Mouse (Mus musculus) limb, embryonic 13.5 days (tissue): ENCODE measurements around the gene Mrpl58. TPM values are rescaled to one million over a fixed set of nuclear protein-coding genes. Genes with fewer than 3 reads are reported as not detected.

Experiments
- ATAC-seq: fragments of 200-750 bp; cut with Nextera tagmentation; 2 replicates; pipeline ENCODE4 v1.8.0; 2017; ENCODE audit warnings: low read depth, moderate number of reproducible peaks, moderate TSS enrichment; ENCODE audit not compliant: low FRiP score
- H3K27ac ChIP-seq: fragments of 300-500 bp; sonication (generic); 2 replicates; pipeline ENCODE4 v1.5.1; 2015; ENCODE audit warnings: inconsistent platforms, mild to moderate bottlenecking, moderate library complexity
- H3K27me3 ChIP-seq: fragments of 300-500 bp; sonication (generic); 2 replicates; pipeline ENCODE4 v1.6.1; 2015; ENCODE audit warnings: mild to moderate bottlenecking, inconsistent platforms
- H3K36me3 ChIP-seq: fragments of 300-500 bp; sonication (generic); 2 replicates; pipeline ENCODE4 v1.6.1; 2015; ENCODE audit warnings: inconsistent platforms, mild to moderate bottlenecking, moderate library complexity
- H3K4me1 ChIP-seq: fragments of 300-500 bp; sonication (generic); 2 replicates; pipeline ENCODE4 v1.6.1; 2015; ENCODE audit warnings: inconsistent platforms
- H3K4me2 ChIP-seq: fragments of 300-500 bp; sonication (generic); replicated peaks from 2 replicates; pipeline ENCODE4 v1.6.1; 2015; ENCODE audit warnings: inconsistent platforms, mild to moderate bottlenecking, moderate library complexity
- H3K4me3 ChIP-seq: fragments of 300-500 bp; sonication (generic); 2 replicates; pipeline ENCODE4 v1.5.1; 2015; ENCODE audit warnings: moderate library complexity, mild to moderate bottlenecking, inconsistent platforms
- H3K9ac ChIP-seq: fragments of 300-500 bp; sonication (generic); 2 replicates; pipeline ENCODE4 v1.6.1; 2015; ENCODE audit warnings: mild to moderate bottlenecking, inconsistent platforms
- H3K9me3 ChIP-seq: fragments of 300-500 bp; sonication (generic); 2 replicates; pipeline ENCODE4 v1.6.1; 2016; ENCODE audit warnings: inconsistent platforms
- WGBS: fragments of 180-500 bp; shearing (Covaris S2); methylation state at CpG from one replicate; pipeline ENCODE4 v1.1.7; 2015; 5-methylcytosine and 5-hydroxymethylcytosine counted together
- polyA plus RNA-seq: library from polyadenylated mRNA; unstranded; fragments of >200 nt; fragmentation: Nextera tagmentation; extraction: Ambion mirVana; gene quantifications from 2 replicates; pipeline ENCODE4 v1.2.1, GENCODE M21; 2015

The Mrpl58 gene
- polyA plus RNA-seq, 1 experiment from 2014 or later = 178 TPM

GRCm38 (mm10) chr11:115419531-115420237, 16.1 kb downstream of the Mrpl58 start, which contains the start of the genes Atp5h and Kctd2:
Gene Atp5h (minus strand): TSS chr11:115419962.
Gene Kctd2 (plus strand): TSS chr11:115420128.
- H3K9ac ChIP-seq = peak within 1 kb of the TSS; percentile 97
- H3K4me2 ChIP-seq = peak within 1 kb of the TSS; percentile 98
- H3K9me3 ChIP-seq = no peaks in the 10 kb centered on the region
- H3K4me1 ChIP-seq = peaks cover 35% of the 10 kb centered on the region
- H3K27me3 ChIP-seq = no peaks in the 10 kb centered on the region
- H3K4me3 ChIP-seq = peak within 1 kb of the TSS; percentile 87
- ATAC-seq = peak; percentile 98
- H3K36me3 ChIP-seq = peaks cover 47% of the 10 kb centered on the region
- peak within 1 kb of the TSS; percentile 85 for H3K27ac ChIP-seq
- WGBS = under 1% methylated on average over 56 of the region's 56 CpGs

DNA sequence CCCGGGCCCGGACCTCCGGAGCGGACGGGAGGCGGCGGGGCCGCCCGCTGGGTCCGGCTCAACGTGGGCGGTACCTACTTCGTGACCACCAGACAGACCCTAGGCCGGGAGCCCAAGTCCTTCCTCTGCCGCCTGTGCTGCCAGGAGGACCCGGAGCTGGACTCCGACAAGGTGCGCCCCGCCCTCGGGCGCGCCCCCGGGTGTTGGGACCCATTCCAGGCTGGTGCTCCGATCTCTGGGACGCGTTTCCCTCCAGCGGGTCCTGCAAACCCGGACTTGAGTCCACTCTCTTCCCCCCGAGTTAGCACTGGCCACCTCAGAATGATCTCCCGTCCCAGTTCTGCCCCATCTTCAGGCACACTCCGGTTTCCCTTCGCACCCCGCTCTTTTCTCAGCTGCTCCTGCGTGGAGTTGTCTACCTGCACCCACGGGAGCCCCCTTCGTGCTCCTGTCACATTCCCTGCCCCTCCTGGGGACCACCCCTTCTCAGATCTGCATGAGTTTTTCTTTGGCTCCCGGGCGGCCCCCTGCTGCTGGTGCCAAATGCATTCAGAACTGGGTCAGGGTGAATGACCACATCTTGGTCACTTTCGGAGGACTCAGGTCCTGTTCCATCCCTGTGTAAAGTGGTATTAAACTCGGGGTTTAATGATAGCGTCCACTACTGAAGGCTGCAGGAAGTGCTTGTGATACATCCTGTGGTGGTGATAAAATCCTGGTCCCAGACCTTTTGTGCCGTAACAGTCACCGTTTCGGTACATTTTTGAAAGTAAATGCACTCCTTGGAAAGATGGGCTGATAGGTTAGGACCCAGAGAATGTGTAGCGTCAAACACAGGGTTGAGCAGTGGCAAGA, 17.0 kb downstream of the Mrpl58 start:
- Histone ChIP-seq H3K9me3 (no peaks in the 10 kb centered on the region), H3K27me3 (no peaks in the 10 kb centered on the region), H3K27ac (peak overlapping the region; percentile 85), H3K4me2 (peak overlapping the region; percentile 98), H3K36me3 (peaks cover 47% of the 10 kb centered on the region), H3K9ac (peak overlapping the region; percentile 97), H3K4me3 (peak overlapping the region; percentile 87), H3K4me1 (peaks cover 44% of the 10 kb centered on the region)
- WGBS = under 1% methylated on average over 44 of the region's 45 CpGs
- ATAC-seq = peak; percentile 60

GRCm38 (mm10) chr11:115421328-115421727, 17.8 kb downstream of the Mrpl58 start:
- WGBS = 46% methylated on average over 1 of the region's 1 CpGs

GRCm38 (mm10) chr11:115421972-115422371, 18.4 kb downstream of the Mrpl58 start:
- H3K27ac ChIP-seq = no peak overlapping the region
- H3K9me3 ChIP-seq = no peaks in the 10 kb centered on the region
- H3K4me1 ChIP-seq = peaks cover 44% of the 10 kb centered on the region
- H3K27me3 ChIP-seq = no peaks in the 10 kb centered on the region
- H3K4me3 ChIP-seq = no peak overlapping the region
- 0 out of 2 replicates have a peak overlapping the region, but pooled peaks have one; percentile 7 for H3K4me2 ChIP-seq
- peak overlapping the region; percentile 51; the same call in 1 of the 2 replicates for H3K9ac ChIP-seq
- no peak for ATAC-seq
- 83% methylated on average over 16 of the region's 16 CpGs for WGBS
- peaks cover 47% of the 10 kb centered on the region for H3K36me3 ChIP-seq

More at GRCm38 (mm10) chr11:115421328-115421727, 17.8 kb downstream of the Mrpl58 start:
- Histone ChIP-seq H3K4me3 (peak overlapping the region; percentile 87), H3K36me3 (peaks cover 47% of the 10 kb centered on the region), H3K9ac (peak overlapping the region; percentile 51; the same call in 1 of the 2 replicates), H3K4me1 (peaks cover 44% of the 10 kb centered on the region), H3K9me3 (no peaks in the 10 kb centered on the region), H3K27ac (no peak overlapping the region), H3K4me2 (peak overlapping the region; percentile 98), H3K27me3 (no peaks in the 10 kb centered on the region)
- ATAC-seq = no peak

DNA sequence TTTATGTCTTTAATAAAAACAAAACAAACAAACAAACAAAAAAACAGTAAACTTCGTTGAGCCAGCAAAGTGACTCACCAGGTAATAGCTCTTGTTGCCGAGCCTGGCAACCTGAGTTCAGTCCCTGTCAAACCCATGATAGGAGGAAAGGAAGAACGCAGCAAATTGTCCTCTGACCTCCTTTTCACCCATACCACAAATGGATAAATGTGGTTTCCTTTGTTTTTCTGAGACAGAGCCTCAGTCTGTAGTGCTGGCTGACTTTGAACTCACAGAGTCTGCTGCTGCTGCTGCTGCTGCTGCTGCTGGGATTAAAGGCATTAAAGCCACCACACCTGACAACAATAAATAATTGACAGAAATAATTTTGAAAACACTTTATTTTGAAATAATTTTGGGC, 19.5 kb downstream of the Mrpl58 start:
- Histone ChIP-seq H3K36me3 (peaks cover 45% of the 10 kb centered on the region), H3K27ac (no peak overlapping the region), H3K4me1 (peaks cover 53% of the 10 kb centered on the region), H3K27me3 (no peaks in the 10 kb centered on the region), H3K4me3 (no peak overlapping the region), H3K9me3 (no peaks in the 10 kb centered on the region), H3K9ac (no peak overlapping the region), H3K4me2 (no peak overlapping the region)
- ATAC-seq = no peak
- WGBS = 82% methylated on average over 3 of the region's 3 CpGs

DNA sequence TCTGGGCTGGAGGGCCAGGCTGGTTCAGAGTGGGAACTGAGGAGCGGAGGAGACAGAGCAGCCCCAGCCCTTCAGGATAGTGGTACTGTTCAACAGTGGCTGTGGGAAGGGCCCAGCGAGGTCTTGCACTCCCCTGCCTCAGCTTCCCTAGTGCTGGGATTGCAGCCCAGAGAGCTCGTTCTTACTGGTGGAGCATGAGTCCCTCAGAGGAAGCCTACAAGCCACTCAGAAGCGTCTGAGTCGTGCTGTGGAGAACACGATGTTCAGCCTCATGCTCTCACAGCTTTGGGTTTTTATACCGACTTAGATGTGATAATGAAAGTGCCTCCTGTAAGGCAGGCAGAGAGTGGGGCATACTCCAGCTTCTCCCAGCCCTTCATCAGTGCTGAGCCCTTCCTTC, 21.1 kb downstream of the Mrpl58 start:
- Histone ChIP-seq H3K4me2 (no peak overlapping the region), H3K36me3 (peaks cover 59% of the 10 kb centered on the region), H3K9me3 (no peaks in the 10 kb centered on the region), H3K27ac (no peak overlapping the region), H3K4me3 (no peak overlapping the region), H3K4me1 (peaks cover 43% of the 10 kb centered on the region), H3K9ac (no peak overlapping the region), H3K27me3 (no peaks in the 10 kb centered on the region)
- ATAC-seq = no peak
- WGBS = 86% methylated on average over 7 of the region's 7 CpGs

DNA sequence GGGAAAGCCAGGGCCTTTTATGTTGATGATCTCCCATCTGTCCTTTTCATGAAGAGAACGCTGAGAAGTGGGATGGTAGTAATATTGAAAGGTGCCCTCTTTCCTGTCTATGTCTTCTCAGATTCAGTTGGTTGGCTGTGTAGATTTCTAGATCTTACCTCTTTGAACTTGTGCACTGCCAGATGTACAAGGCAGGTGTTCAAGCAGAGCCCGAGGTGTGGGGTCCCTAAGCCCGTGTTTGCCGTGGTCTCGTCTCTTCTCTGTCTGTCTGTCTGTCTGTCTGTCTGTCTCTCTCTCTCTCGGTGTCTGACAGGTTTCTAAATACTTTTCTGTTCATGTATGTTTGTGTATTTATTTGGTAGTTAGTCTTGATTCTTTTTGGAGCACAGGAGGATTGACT, 22.1 kb downstream of the Mrpl58 start:
- Histone ChIP-seq H3K4me1 (peaks cover 41% of the 10 kb centered on the region), H3K27ac (no peak overlapping the region), H3K9ac (no peak overlapping the region), H3K9me3 (no peaks in the 10 kb centered on the region), H3K4me3 (no peak overlapping the region), H3K4me2 (no peak overlapping the region), H3K27me3 (no peaks in the 10 kb centered on the region), H3K36me3 (peaks cover 69% of the 10 kb centered on the region)
- 79% methylated on average over 6 of the region's 6 CpGs for WGBS
- ATAC-seq = no peak

DNA sequence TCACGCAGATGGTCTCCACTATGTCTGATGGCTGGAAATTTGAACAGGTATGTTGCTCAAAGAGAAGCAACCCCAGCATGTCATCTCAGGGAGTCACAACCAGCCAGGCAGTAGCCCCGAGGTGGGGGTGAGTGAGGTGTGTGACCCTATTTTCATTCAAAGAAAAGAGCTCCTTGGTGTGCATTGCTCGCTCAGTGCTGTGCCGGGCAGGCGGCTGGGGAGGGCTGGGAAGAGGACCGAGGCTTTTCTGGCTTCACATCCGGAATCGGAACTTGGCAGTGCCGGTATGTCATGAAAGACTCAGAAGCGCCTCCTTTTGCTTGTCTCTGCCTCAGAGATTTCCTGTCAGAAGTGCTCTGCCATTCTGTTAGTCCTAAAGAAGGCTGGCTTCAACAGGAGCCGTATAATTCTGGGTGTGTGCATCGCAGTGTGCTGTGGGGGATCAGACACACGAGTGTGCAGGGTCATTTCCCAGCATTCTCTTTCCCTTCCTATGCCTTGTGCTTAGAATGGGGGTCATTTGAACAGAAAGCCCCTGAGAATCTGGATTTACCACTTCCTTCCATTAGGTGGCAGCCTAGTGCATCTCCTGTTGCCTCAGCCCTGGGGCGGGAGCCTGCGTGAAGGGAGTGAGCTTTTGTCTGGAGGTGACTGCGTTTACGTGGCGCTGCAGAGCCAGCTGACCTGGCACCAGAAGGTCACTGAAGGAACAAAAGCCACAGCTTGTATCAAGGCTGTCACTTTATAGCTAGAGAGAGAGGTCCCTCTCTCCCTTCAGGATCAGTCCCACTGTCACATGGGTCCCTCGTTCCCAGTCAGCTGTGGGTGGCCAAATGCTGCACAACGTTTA, 24.2 kb downstream of the Mrpl58 start:
- Histone ChIP-seq H3K27ac (peak overlapping the region; percentile 22; the same call in 1 of the 2 replicates), H3K9ac (no peak overlapping the region; the same call in 1 of the 2 replicates), H3K27me3 (no peaks in the 10 kb centered on the region), H3K9me3 (no peaks in the 10 kb centered on the region), H3K4me2 (peak overlapping the region; percentile 36; the same call in 1 of the 2 replicates), H3K36me3 (peaks cover 89% of the 10 kb centered on the region), H3K4me3 (no peak overlapping the region), H3K4me1 (peaks cover 21% of the 10 kb centered on the region)
- ATAC-seq = peak; percentile 72
- 41% methylated on average over 20 of the region's 20 CpGs for WGBS

GRCm38 (mm10) chr11:115429307-115429706, 25.8 kb downstream of the Mrpl58 start:
- Histone ChIP-seq H3K4me2 (no peak overlapping the region), H3K9ac (no peak overlapping the region), H3K27ac (no peak overlapping the region), H3K4me3 (no peak overlapping the region), H3K27me3 (no peaks in the 10 kb centered on the region), H3K36me3 (peaks cover 83% of the 10 kb centered on the region), H3K9me3 (no peaks in the 10 kb centered on the region), H3K4me1 (peaks cover 21% of the 10 kb centered on the region)
- WGBS = 89% methylated on average over 7 of the region's 7 CpGs
- no peak for ATAC-seq

DNA sequence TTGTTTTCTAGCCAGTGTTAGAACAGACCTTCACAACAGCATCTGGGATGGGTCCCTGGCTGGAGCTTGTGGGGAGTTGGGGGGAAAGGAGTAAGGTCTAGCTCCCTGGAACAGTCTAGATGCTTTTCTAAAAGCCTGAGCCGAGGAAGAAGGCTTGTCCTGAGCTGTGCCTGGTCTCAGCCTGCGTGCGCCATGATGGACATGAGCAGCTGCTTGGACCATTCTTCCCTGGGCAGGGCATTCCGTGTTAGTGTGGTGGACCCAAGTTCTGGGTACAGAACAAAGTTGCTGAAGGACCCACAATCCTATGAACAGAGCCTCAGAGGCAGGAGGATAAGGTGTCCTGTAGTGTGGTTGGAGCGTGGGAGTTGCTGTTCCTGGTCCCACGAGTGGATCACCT, 27.0 kb downstream of the Mrpl58 start:
- no peak overlapping the region for H3K4me3 ChIP-seq
- ATAC-seq = no peak
- H3K4me1 ChIP-seq = peaks cover 13% of the 10 kb centered on the region
- 94% methylated on average over 6 of the region's 6 CpGs for WGBS
- H3K9ac ChIP-seq = no peak overlapping the region
- H3K9me3 ChIP-seq = no peaks in the 10 kb centered on the region
- H3K27me3 ChIP-seq = no peaks in the 10 kb centered on the region
- peaks cover 72% of the 10 kb centered on the region for H3K36me3 ChIP-seq
- no peak overlapping the region for H3K4me2 ChIP-seq
- no peak overlapping the region for H3K27ac ChIP-seq

DNA sequence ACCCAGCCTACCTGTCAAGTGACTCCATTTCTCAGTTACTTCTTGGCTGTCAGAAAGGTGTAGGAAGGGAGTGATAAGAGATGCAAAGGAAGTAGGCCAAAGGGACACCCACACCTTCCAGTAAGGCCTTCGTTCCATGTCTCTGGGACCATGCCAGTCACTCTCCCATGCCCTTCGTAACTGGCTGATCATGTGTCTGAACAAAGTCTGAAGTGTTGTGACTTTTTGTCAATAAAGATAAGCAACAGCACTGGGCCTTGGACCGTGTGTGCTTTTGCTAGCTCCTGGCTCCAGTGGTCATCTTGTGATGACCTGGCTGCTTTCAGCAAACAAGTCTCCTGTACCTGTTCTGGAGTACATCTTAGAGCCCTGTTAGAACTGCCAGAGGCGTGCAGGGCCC, 29.3 kb downstream of the Mrpl58 start:
- ATAC-seq = no peak
- WGBS = 82% methylated on average over 4 of the region's 4 CpGs
- Histone ChIP-seq H3K36me3 (peaks cover 50% of the 10 kb centered on the region), H3K27me3 (no peaks in the 10 kb centered on the region), H3K9me3 (no peaks in the 10 kb centered on the region), H3K9ac (no peak overlapping the region), H3K4me1 (peaks cover 15% of the 10 kb centered on the region), H3K4me2 (no peak overlapping the region), H3K27ac (no peak overlapping the region), H3K4me3 (no peak overlapping the region)
